Mouse (Mus musculus) megakaryocyte, adult 5-6 weeks (primary cell): ENCODE data around the gene Wfdc13. TPM values are rescaled to one million over a fixed set of nuclear protein-coding genes. Genes with fewer than 3 reads are reported as not detected.

ENCODE experiments used
- ATAC-seq: 2 replicates; pipeline ENCODE4 v1.8.0; 2016; ENCODE audit warnings: mild to moderate bottlenecking, inconsistent platforms; ENCODE audit not compliant: poor library complexity, severe bottlenecking
- total RNA-seq, 2 experiments: library from RNA; stranded (forward) in 1 of 2; stranded (reverse) in 1 of 2; fragments of 153-499, 151-499 nt in 1 of 2; fragments of 221-1000, 200-1000 nt in 1 of 2; gene quantifications; 2 replicates each; pipeline versions ENCODE4 v1.2.3 to v1.2.4; 2015 to 2017

Wfdc13 gene
- total RNA-seq (2015) (not detected in 2 replicates), total RNA-seq (2017) (not detected in 2 replicates)

DNA sequence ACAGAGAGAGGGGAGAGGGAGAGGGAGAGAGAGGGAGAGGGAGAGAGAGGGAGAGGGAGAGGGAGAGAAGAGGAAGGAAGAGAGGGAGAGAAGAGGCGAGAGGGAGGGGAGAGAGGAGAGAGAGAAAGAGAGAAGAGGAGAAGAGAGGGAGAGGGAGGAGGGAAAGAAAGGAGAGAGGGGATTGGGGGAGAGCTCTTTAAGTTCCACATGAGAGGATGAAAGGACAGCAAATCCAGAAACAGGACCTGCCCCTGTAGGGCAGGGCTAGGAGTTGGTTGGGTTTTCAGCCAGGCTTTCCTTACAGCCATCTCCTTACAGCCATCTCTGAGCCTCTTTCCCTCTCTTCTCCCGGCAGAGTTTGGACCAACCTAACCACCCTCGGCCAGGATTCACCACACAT, at the start of gene Wfdc13:
TSS of gene Wfdc13 (plus strand) at position 301 of the 400 bp plus-strand sequence.
- ATAC-seq = no peak

DNA sequence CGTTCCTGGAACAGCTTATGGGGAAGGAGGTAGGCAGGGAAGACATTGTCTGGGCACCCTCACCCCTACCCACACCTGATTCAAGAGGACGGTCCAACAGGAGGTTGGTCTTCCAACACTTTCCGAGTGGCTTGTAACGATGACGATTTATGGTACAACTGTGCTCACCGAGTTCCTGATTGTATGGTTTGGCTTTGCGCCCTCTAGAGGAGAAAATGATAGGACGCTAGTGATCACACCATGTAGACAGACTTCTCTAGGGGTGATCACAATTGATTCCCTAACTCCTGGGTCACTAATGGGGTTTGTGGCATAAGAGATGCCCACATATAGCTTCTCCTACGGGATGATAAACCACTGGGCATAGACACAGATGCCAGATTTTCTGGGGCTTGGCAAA, 49.6 kb upstream of the Wfdc13 start:
- ATAC-seq = peak; percentile 52; the same call in 1 of the 2 replicates

DNA sequence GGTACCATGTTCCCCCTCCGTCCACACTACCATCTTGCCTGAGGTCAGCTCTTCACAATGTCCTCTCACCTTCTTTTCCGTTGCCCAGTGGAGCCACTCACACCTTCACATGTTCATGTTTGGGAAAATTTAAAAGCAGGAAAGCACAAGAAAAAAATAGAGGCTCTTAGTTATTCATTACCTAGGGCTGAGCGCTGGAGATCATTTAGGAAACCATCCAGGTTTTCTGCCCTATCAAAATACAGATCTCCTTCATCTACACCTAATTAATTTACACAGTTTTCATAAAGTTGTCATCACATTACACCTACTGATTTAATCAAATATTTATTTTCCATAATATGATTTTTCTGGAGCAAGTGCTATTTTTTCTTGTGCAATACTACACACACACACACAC, 46.2 kb upstream of the Wfdc13 start, which contains the start of gene Wfdc16:
TSS of gene Wfdc16 (minus strand) at position 101 of the 400 bp plus-strand sequence.
- no peak for ATAC-seq

DNA sequence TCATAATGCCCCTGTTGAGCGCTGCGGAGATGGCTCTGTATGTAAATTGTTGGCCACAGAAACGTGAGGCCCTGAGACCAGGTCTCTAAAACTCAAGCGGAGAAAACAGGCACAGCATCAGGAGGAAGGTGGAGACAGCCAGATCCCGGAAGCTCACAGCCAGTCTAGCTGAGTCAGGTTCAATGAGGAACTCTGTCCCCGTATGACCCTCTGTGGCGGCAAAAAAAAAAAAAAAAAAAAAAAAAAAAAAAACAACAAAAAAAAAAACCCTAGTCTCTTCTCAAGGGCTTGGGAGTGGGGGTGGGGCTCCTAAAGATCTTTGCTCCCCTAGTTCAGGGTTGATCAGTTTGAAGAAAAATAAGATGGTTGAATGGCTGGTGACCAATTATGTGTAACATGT, 43.8 kb upstream of the Wfdc13 start:
- peak; percentile 100 for ATAC-seq

DNA sequence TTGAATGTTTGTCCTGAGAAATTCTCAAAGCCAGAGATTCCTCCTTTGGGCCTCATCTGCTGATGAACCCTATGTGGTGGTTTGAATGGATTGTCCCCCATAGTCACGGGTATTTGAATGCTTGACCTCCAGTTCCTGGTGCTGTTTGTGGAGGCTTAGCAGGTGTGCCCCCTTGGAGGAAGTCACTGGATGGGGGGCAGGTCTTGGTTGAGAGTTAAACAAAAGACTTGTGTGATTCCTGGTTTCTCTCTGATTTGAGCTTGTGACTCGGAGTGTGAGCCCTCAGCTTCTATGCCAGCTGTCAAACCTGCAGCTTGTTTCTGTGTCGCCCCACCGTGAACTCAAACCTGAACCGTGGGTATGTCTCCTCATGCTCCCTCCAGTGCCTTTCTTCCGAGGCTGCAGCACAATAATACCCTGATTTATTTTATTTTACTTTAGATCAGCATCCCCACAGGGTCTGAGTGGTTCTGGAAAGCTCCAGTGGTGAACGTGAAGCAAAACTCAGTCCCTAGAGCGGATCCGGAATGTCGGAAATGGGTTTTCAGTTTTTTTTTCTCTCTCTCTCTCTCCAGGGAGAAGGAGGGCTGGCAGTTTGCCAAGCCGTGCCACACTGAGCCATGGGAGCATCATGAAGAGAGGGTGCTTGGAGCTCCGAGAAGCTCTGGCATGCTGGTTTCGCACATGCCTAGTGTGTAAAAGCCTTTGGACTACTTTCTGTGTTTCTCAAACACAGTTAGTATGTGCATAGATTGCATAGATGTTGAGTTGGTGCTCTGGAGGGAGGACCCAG, 42.8 kb upstream of the Wfdc13 start:
- no peak for ATAC-seq

DNA sequence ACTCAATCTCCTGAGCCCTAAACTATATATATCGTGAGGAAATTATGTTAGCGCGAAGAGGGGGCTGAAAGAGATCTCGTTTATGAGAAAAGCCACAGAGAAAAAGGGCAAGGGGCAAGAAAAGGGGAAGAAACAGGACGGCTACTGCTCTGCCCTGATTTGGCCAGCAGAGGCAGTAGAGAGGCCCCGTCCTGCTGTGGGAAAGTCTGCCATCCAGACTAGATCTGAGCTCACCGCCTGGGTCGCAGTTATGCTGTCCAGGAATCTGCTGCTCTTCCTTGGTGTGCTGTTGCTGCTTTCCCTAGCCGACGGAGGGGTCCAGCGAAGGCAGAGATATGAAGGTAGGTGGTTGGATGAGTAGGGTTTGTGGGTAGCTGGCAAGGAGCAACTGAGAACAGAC, 29.0 kb upstream of the Wfdc13 start, which contains the start of gene Wfdc10:
TSS of gene Wfdc10 (plus strand) at position 189 of the 400 bp plus-strand sequence.
- peak; percentile 99 for ATAC-seq

DNA sequence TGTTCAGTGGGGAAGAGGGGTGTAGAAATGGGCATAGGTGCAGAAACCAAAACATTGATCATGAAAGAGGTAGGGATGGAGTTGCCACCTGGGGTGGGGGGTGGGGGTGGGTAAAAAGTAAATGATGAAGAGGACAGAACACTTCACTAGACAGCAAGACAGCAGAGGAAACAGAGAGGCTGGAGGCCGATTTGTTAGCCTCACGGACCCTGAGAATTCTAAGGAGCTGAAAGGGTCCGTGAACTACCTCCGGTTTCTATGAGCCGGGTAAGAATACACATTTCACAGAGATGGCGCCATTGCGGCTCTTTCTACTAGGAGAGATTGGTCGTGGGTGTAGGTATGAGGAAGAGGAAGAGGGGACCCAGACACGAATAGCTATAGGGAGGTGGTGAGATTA, 28.4 kb upstream of the Wfdc13 start, which contains the start of gene Wfdc9:
TSS of gene Wfdc9 (minus strand) at position 101 of the 400 bp plus-strand sequence.
- no peak for ATAC-seq

DNA sequence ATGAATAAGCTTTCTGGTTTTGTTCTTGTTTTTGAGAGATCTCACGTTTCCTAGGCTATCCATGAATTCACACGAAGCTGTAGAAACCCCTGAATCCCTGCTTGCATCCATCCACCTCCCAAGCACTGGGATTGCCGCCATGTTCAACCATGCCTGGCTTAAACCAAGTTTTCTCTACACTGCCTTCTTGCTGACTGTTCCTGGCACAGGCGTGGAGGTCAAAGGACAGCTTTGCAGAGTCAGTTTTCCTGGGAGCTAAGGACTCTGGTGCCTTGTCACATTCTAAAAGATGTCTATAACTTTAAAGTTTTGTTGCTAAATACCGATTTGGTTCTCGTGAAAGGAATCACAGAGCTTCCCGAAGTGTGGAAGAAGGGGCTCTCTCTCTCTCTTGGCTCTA, 20.1 kb upstream of the Wfdc13 start:
- ATAC-seq = no peak

DNA sequence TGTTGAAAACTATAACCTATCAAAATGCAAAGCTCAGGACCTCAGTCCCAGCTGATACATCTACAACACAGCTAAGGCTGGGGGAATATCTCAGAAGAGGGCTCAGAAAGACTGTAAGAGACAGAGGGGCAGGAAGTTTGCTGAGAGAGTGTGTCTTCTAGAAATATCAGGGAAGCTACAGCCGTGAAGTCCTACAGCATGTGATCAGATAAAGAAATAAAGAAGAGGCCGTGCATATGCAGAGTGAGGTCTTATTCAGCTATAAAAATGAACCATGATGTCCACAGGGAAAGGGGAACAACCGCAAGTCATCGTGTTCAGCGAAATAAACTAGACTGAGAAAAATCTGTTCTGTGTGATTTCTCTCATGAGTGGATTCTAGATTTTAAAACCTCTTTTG, 14.6 kb upstream of the Wfdc13 start:
- no peak for ATAC-seq

DNA sequence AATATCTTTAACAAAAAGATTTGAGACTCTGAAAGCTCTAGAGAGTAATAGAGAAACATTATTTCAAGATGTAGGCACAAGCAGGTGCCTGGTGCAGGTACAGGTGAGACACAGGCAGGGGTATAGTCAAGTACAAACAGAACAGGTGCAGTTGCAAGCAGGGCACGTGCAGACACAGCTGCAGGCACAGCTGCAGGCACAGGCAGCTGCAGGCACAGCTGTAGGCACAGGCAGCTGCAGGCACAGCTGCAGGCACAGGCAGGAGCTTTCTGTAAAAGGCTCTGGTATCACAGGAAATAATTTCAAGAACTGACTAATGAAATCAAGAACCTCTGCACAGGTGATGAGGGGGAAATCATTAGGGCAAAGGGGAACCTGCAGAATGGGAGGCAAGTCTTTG, 14.0 kb upstream of the Wfdc13 start:
- no peak for ATAC-seq

DNA sequence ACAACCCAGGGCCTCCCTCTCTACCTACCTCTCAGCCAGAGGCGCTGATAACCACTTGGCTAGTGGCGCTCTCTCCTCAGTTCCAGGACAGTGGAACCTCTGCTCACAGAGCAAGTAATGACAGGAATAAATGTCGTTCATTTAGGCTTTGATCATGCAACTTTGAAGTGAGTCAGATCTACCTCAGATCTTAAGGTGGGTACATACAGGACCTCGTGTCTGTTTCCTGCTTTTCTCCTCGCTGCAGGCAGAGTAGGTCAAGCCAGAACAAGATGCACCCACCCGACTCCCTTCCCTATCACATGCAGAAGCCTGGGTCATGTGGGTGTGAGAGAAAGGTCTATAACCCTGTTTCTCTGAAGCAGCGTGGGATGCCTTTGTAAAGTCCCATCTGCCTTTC, 10.9 kb upstream of the Wfdc13 start, which contains the start of gene Wfdc11:
TSS of gene Wfdc11 (minus strand) at position 101 of the 400 bp plus-strand sequence.
- no peak for ATAC-seq

DNA sequence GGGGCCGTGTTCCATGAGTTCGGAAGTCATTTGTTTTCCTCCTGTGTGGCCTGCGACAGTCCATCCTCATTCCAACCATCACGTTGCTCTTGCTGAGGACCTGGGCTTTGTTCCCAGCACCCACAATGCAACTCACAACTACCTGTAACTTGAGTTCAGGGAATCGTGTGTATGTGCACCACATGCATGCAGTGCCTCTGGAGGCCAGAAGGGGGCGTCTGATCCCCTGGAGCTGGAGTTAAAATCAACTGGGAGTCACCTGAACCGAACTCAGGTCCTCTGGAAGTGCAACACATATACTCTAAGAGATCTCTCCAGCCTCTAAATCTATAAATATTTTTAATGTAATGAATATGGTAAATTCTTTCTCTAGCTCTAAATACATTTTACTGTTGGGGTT, 8.8 kb upstream of the Wfdc13 start:
- ATAC-seq = no peak

DNA sequence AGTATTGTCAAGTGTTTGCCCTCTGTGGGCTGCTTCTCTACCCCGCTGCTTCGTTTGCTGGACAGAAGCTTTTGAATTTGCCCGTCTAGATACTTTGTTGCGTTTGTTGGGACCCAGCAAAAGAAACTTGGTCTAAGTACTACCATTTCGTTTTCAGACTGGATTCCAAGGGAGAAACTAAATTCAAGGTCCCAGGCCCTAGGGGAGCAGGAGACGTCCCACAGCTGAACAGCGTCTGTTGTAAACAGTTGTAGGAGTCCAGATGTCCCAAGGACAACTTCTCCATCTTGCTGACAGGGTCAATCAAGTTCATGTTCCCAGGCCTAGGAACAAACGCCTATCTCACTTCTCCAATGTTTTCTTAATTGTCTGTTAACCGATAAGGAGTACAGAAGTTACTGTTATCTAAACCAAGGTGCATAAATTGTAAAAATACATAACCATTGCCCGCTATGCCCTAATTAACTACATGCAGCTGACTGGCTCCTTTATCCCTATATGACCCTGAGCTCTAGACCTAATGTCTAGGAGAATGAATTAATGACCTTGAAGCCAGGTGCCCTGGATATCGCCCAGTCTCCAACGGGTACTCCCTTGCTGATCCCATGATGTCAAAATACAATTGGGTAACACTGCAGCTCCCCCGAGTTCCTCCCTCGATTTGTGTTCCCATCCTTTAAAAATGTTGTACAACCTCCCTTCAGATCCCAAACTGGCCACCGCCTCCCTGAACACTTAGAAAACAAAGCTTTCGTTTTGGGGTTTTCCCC, 7.8 kb upstream of the Wfdc13 start:
- no peak for ATAC-seq

DNA sequence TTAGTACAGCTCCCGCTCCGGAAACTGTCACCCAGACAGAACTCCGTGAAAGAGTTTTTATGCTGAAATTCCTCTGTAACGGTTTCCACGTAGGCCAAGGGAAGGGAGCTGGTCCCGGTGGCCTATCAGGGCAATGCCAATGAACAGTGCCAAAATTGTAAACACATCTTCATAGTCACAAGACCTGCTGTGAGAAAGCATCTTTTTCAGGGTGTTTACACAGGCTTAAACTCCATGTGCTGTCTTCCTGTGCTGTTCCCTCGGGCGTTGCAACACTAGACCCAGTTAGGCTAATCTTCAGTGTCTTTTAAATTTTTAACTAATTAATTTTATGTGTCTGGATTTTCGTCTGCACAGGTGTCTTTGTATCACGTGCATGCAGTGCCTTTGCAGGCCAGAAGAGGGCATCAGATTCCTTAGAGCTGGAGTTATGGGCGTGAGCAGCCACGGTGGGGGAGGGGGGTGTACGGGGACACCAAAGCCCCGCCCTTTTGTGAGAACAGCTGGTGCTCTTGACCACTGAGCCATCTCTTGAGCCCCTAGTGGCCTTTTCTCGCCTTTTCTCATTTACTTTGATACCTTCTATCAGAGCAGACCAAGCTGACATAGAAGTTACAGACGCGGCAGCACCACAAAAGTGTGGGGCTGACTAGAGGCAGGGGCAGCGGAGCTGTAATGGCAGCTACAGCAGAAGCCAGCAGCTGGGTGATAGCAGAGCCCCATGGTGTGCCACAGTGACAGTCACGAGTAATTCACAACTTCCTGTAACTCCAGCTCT, 5.9 kb upstream of the Wfdc13 start:
- ATAC-seq = peak; percentile 94

DNA sequence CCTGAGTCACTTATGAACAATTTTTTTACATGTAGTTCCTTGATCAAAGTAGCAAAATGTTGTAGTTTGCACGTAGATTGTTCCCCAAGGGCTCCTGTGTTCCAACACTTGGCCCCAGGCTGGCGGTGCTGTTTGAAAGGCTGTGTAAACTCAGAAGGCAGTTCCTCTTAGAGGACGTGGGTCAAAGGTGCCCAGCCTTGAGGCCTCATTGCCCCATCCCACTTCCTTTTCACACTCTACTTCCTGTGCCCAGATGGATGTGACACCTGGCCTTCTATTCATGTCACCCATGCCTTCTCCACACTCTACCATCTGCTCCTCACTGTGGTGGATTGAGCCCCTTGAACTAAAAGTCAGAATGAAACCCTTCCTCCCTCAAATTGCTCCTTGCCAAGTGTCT, 5.0 kb upstream of the Wfdc13 start:
- ATAC-seq = peak; percentile 86

DNA sequence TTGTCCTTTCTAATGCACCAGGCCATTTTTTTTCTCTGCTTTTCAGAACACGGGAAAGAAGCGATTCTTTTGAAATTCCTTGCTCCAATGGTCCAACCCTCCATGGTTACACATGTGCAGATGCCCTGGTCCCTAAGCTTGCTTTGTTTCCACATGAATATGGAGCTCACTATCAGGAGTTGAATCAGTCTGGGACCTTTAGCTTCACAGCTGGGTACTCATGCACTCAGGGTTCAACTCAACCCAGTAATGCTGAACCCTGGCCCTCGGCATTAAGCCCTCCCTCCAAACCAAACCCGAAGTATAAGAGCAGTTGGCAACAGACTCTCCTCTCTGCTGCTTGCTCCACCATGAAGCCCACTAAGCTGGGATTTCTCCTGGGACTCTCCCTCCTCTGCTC, 13.3 kb downstream of the Wfdc13 start, which contains the start of gene Spint4:
TSS of gene Spint4 (plus strand) at position 301 of the 400 bp plus-strand sequence.
- ATAC-seq = no peak

DNA sequence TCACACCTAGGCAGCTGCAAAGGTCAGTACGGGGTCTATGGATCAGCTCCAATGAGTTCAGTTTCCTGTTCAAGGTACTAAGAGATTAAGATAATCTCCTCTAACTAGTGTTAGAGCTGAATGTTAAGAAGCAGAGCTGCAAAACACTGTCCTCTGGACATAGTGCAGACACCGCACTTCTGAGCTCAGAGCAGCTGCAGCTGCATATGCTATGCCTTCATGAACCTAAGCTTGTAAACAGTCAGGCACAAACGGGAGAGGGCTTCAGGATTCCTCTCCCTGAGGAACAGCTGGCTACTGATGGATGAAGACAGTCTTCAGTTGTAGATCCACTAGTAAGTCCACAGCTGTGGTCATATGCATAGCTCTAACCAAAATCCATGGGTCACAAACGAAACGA, 16.1 kb downstream of the Wfdc13 start:
- no peak for ATAC-seq

DNA sequence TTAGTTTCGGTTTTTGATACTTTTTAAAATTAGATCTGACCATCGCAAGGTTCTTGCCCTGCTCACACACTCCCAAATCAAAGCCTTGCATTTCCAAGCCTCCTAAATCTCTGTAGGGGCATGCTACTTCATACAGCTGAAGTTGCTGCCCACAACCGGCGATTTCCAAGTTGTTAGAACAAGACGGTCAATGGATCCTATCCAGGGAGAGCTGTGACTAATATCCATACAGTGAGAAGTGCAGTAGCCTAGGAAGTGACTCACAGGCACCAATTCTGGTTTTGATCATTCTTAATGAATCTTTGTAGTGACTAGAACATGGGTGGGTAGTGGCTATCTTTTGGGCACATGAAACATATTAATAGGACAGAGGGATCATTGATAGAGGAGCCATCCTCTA, 16.9 kb downstream of the Wfdc13 start:
- ATAC-seq = no peak

DNA sequence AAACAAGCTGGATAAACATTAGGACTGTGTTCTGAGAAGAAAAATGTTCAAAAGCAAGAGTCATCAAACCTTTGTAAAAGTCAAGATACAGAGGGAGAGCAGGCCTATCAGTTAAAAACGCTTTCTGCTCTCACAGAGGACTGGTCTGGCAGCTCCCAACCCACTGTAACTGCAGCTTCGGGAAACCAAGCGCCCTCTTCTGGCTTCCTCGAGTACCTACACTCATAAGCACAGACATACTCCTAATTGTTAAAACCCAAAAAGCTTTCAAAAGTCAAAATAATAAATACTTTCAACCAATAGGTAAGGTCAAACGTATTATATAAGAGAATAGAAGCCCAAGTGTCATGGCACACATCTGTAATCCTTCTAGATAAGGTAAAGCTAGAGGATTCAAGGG, 19.3 kb downstream of the Wfdc13 start:
- no peak for ATAC-seq

DNA sequence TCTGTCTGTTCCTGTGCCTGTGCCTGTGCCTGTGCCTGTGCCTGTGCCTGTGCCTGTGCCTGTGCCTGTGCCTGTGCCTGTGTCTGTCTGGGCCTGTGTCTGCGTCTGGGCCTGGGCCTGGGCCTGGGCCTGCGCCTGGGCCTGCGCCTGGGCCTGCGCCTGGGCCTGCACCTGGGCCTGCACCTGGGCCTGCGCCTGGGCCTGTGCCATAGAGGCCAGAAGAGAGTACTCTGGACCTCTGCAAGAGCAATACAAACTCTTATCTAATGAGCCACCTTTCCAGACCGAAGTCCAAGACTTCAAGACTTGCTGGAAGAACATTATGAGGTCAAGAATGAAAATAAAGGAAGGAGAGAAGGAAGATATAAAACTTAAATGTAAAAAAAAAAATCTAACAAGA, 20.4 kb downstream of the Wfdc13 start:
- no peak for ATAC-seq

DNA sequence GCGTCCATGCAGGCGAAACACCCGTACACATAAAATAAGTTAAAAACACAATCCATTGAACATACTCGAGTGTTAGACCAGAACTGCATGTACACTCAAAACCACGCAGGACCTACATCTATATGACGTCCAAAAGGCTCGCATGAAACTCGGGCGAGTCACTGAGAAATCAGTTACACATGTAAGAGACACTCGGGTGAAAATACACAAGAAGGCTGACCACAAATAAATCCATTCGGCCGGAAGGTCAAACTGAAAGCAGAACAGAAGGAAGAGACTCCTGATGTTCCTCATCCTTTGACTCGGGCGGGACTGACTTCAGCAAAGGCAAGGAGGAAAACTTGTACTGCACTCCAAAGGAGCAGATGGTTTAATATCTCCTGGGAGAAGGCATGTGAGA, 21.1 kb downstream of the Wfdc13 start:
- no peak for ATAC-seq
